Mouse (Mus musculus) 3134 (cell line): ENCODE results near the gene Asdurf.
"Not testable (repeated sequence)": the region's sequence is repeated elsewhere in the genome, so short reads cannot be mapped to it uniquely, and the experiment has no call there.

ENCODE experiments used
- DNase-seq: peaks from one replicate; pipeline ENCODE4 v3.0.0-alpha.2; 2011; ENCODE audit warnings: low spot score; ENCODE audit not compliant: insufficient read length; ENCODE audit errors: extremely low read depth

The Asdurf gene

DNA sequence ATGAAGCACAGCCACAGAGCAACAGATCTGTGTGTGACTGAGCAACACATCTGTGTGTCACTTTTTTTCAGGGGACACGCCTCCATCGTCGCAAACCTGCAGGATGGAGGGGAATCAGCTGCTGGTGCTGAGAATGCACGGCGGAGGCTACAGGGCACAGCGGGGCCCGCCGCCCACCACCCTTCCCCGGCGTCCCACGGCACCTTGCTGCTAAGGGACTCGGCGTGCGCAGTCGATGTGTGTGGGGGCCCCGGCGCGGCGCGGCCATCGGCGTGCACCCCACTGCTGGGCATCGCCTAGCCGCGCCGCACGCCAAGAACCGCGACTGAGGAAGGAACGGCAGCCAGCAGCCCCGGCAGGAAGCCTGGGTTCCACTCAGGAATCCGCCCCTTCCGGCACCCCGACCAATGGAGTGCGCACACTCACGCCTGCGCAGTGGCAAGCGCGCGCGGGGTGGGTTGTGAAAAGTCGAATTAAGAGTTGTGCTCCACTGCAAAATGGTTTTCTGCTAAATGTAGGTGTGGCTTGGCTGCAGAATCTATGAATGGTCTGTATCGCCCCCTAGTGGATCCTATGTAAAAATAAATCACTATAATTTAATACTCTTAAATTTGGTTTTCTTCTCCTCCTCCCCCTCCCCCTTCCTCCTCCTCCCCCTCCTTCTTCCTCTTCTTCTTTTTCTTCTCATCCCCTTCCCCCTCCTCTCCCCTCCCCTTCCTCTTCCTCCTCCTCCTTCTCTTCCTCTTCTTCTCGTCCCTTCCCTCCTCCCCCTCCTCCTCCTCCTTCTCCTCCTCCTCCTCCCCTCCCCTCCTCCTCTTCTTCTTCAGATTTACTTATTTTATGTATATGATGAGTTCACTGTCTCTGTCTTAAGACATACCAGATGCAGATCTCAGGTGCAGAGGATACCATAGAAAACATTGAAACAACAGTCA lies at the start of gene Asdurf, which contains the start of the genes Gm28551 and Asnsd1:
Gene Asdurf (minus strand): TSS at position 293 of the 935 bp plus-strand sequence.
Gene Gm28551 (minus strand): TSS at position 341 of the 935 bp plus-strand sequence.
Gene Asnsd1 (minus strand): TSS at position 426 of the 935 bp plus-strand sequence.
- peak; percentile 98 for DNase-seq

DNA sequence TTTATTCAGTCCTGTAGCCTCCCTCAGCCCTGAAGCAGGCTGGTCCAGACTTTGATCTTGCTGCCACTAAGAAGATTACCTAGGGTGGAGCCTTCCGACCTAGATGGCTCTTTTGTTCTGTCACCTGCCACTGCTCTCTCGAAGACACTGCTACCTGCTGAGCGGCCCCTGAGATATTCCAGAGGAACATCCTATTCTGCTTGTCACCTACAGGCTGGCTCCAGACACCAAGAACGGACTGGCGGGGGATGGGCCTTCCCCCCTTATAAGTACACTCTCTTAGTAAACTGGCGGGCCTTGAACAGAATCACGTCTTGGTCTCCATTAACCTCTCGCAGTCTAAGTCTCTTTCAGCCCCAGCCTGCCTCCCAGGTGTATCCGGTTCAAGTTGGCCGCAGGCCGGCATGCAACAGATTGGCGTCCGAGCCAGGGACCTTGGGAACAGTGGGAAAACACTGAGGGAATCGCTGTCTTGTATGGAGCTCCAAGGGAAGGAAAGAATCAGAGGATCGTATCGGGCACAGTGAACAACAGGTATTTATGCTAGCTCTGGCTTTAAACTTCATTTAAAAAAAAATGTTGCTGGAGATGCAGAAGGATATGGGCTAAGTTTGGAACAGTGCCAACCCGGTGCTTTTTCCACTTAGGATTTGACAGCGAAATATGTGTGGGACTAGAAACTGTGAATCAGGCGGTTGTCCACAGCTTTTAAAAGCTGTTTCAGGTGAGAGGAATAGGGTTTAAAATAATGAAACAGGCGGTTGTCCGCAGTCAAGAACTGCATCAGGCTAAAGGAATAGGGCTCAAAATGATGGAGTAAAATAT lies 41.7 kb upstream of the Asdurf start:
- not testable (repeated sequence) for DNase-seq

GRCm38 (mm10) chr1:53388762-53389161 lies 36.3 kb upstream of the Asdurf start:
- DNase-seq: no peak

- no peak for DNase-seq
Measured at GRCm38 (mm10) chr1:53384085-53384688, 31.8 kb upstream of the Asdurf start.

GRCm38 (mm10) chr1:53377731-53378130 lies 25.3 kb upstream of the Asdurf start:
- no peak for DNase-seq

GRCm38 (mm10) chr1:53375965-53376364 lies 23.5 kb upstream of the Asdurf start:
- DNase-seq: not testable (repeated sequence)

DNA sequence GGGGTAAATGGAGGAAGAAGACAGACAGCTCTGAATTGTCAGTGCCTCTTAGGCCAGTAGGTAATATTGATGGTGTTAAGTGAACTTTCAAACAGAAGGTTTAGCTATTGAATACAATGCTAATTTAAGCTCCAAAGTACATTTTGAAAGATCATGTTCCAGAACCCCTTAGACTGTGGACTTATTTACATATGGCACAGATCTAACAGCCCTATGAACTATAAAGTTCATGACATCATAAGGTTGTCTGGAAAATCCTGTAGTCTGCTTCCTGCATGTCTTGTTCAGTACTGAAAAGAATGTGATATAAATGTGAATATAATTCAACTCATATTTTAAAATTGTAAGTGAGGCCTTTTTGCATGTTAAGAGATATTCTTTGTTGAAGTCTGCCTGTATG lies 6.6 kb upstream of the Asdurf start:
- no peak for DNase-seq

- DNase-seq: no peak
Measured at GRCm38 (mm10) chr1:53341071-53341470, 11.3 kb downstream of the Asdurf start.

DNA sequence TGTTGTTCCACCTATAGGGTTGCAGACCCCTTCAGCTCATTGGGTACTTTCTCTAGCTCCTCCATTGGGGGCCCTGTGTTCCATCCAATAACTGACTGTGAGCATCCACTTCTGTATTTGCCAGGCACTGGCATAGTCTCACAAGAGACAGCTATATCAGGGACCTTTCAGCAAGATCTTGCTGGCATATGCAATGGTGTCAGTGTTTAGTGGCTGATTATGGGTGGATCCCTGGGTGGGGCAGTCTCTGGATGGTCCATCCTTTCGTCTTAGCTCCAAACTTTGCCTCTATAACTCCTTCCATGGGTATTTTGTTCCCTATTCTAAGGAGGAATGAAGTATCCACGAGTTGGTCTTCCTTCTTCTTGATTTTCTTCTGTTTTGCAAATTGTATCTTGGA lies 15.0 kb downstream of the Asdurf start:
- DNase-seq: not testable (repeated sequence)

GRCm38 (mm10) chr1:53335465-53335864 lies 17.0 kb downstream of the Asdurf start:
- DNase-seq: no peak

- DNase-seq: not testable (repeated sequence)
Measured at GRCm38 (mm10) chr1:53333527-53333926, 18.9 kb downstream of the Asdurf start.

- no peak for DNase-seq
Measured at GRCm38 (mm10) chr1:53324827-53325494, 27.5 kb downstream of the Asdurf start.

DNA sequence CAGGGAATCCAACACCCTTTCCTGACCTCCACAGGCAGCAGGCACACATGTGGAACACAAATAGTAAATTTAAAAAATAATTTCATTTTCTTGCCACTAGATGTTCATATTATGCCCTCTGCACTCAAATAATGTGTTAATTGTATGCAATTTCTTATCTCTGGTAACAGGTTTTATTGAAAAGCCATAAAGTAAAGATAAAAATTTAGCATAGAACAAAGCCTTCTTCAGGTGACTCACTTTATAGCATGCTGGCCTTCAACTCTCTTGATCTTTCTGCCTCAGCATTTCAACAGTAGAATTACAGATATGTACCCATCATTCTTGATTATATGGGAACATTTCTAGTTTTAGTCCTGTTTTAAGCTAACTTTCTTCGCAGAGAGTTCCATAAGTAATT lies 28.1 kb downstream of the Asdurf start:
- DNase-seq: no peak

- DNase-seq: no peak
Measured at GRCm38 (mm10) chr1:53323254-53323653, 29.2 kb downstream of the Asdurf start.

- no peak for DNase-seq
Measured at GRCm38 (mm10) chr1:53321662-53322344, 30.6 kb downstream of the Asdurf start.

DNA sequence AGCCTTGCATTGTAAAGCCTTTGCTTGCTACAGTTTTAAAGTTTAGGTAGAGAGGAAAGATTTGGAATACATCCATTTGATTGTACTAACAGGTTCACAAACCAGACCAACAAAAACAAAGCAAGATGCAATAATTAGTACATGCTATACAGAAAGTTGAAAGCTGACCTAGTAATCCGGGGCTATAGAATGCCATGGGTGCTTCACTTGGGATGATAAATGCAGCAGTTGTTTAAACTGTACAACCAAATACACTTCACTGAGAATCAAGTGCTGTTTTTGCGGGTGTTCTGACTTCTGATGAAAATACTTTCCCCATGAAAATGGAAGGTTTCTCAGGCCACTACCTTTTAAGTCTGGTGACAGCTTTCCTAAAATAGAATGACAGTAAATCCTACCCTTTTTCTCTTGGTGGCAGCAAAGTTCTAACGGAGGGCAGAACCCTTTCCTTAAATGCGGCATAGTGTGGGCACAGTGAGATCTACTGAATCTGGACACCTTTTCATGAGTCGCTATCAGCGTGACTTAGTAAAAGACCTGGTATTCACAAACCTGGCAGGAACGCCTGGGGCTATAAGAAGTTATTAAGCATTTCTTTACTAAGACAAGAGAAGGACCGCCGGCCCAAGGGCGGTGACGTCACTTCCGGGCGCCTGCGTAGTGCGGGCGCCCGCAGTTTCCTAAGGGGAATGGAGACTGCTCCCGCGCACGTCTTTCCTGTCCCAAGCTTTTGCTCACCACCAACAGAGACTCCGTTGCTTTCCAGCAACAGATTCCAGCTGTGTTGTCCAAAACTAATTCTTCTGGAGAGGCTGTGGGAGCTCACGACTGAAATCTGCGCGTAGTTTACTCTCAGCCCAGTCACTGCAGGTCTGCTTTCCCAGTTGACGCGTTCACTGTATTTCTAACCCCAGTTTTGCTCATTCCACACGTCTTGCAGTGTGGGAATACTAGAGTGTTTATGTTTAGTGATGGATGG lies 39.1 kb downstream of the Asdurf start, which contains the start of gene Osgepl1:
Gene Osgepl1 (plus strand): TSS at position 636 of the 979 bp plus-strand sequence.
- peak; percentile 89 for DNase-seq

GRCm38 (mm10) chr1:53300506-53300905 lies 51.9 kb downstream of the Asdurf start:
- DNase-seq: no peak
